In the genomic region with DNA sequence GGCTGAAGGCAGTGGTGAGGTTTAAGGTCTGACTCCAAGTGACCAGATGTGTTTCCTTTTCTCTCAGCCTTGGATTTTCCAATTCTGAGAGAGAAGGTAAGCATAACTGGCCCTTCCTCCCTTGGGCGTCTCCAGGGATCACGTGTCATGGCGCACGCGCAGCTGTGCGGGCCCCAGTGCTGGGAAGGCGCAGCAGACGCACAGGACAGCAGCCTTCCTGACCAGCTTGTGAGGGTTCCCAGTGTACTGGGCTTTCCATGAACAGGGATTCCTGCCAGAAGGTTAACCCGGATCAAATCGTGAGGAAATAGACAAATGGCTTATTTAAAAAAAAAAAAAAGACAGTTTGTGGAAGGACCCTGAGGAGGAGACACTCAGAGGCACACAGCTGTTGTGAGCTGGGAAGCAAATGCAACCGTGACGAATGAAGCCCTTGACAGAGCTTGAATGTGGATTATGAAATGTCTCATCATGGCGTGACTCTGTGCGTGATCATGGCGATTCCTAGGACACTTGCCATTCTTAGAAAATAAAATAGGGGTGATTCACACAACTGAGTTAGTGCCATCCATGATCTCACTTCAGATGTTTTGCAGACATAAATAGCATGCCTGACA, we compare ENCODE assay signal across 14 mouse cellular contexts. TPM values are rescaled to one million over a fixed set of nuclear protein-coding genes. Genes with fewer than 3 reads are reported as not detected.
DNase-seq lines count a peak whose midpoint lies in the region; ATAC-seq and TF ChIP-seq lines count a peak whose summit lies in the region.
"Had no signal": no experiment of that assay in that cellular context is flagged by ENCODE, and none has a peak within 500 bp of the region (broad histone marks: within the 10 kb centered on the region; RNA-seq: fewer than 3 reads in every experiment).

No protein-coding gene starts in this region.

- no peaks in the 10 kb centered on the region for H3K4me1 ChIP-seq in lung, embryonic 14.5 days (ENCODE audit: insufficient read depth)
- no peaks in the 10 kb centered on the region for H3K4me1 ChIP-seq in lung, adult 2 months (ENCODE audit: control insufficient read depth, insufficient read depth, low read length)
- H3K4me1 ChIP-seq in forebrain, embryonic 12.5 days, result no peaks in the 10 kb centered on the region
- no peaks in the 10 kb centered on the region for H3K4me1 ChIP-seq in forebrain, embryonic 14.5 days (ENCODE audit: control insufficient read depth, insufficient read depth, low read length)
- H3K4me1 ChIP-seq: heart, embryonic 15.5 days had no signal

- H3K4me3 ChIP-seq in lung, embryonic 14.5 days (ENCODE audit: low read depth, low read length), result no peak overlapping the region
- no peak overlapping the region for H3K4me3 ChIP-seq in lung, adult 2 months (replicated peaks; ENCODE audit: extremely low read depth, low read depth, low read length)
- H3K4me3 ChIP-seq in forebrain, embryonic 12.5 days (replicated peaks), result no peak overlapping the region
- H3K4me3 ChIP-seq in forebrain, embryonic 14.5 days (ENCODE audit: low read depth, low read length), result no peak overlapping the region
- H3K4me3 ChIP-seq: heart, embryonic 15.5 days had no signal

- no peaks in the 10 kb centered on the region for H3K9me3 ChIP-seq in lung, embryonic 14.5 days (ENCODE audit: low read depth, low read length)
- no peaks in the 10 kb centered on the region for H3K9me3 ChIP-seq in forebrain, embryonic 12.5 days
- H3K9me3 ChIP-seq in forebrain, embryonic 14.5 days (replicated peaks; ENCODE audit: control insufficient read depth, low read length), result no peaks in the 10 kb centered on the region
- H3K9me3 ChIP-seq: heart, embryonic 15.5 days had no signal

- DNase-seq in lung, embryonic 14.5 days, result peak; percentile 22
- no peak for DNase-seq in lung, adult 2 months
- peak; percentile 19 for DNase-seq in adrenal gland, postnatal 10 days
- DNase-seq in gastrocnemius, adult 8-10 months (ENCODE audit: low spot score in 2 of 2), result peak; percentile 20 to 36
- peak; percentile 36 to 72 for DNase-seq in lung, postnatal 4 days
- DNase-seq in forebrain, embryonic 14.5 days (ENCODE audit: low spot score), result no peak
- DNase-seq: right cerebral cortex, postnatal 4 days; thymus, postnatal 36 days had no signal

- H3K9ac ChIP-seq in lung, embryonic 14.5 days, result no peak overlapping the region
- H3K9ac ChIP-seq in forebrain, embryonic 12.5 days, result no peak overlapping the region
- no peak overlapping the region for H3K9ac ChIP-seq in forebrain, embryonic 14.5 days (ENCODE audit: low read length)
- H3K9ac ChIP-seq: heart, embryonic 15.5 days had no signal

- TF ChIP-seq CTCF in lung, embryonic 14.5 days (IDR thresholded peaks at IDR 0.05; ENCODE audit: low read depth), result no peak
- no peak for TF ChIP-seq CTCF in lung, adult 2 months (IDR thresholded peaks at IDR 0.05; ENCODE audit: insufficient read depth, low read length)

- TF ChIP-seq POLR2A in lung, adult 2 months (IDR thresholded peaks at IDR 0.05; ENCODE audit: borderline replicate concordance, extremely low read depth, low read depth, low read length), result no peak

- no peaks in the 10 kb centered on the region for H3K27me3 ChIP-seq in lung, embryonic 14.5 days (ENCODE audit: insufficient read depth, low read length)
- H3K27me3 ChIP-seq in forebrain, embryonic 12.5 days, result peaks cover 4% of the 10 kb centered on the region; the same call in 1 of the 2 replicates
- H3K27me3 ChIP-seq in forebrain, embryonic 14.5 days (replicated peaks; ENCODE audit: control insufficient read depth, insufficient read depth, low read length), result no peaks in the 10 kb centered on the region
- H3K27me3 ChIP-seq: heart, embryonic 15.5 days had no signal

- ATAC-seq in lung, embryonic 14.5 days (ENCODE audit: insufficient read depth), result peak; percentile 28; the same call in 1 of the 2 replicates
- no peak for ATAC-seq in forebrain, embryonic 12.5 days (ENCODE audit: low FRiP score)
- ATAC-seq in forebrain, embryonic 14.5 days, result no peak
- ATAC-seq: forebrain, embryonic 16.5 days; hindbrain, postnatal 0 days had no signal

- H3K4me2 ChIP-seq in lung, embryonic 14.5 days, result no peak overlapping the region
- H3K4me2 ChIP-seq in forebrain, embryonic 12.5 days, result no peak overlapping the region
- no peak overlapping the region for H3K4me2 ChIP-seq in forebrain, embryonic 14.5 days (ENCODE audit: low read length)
- H3K4me2 ChIP-seq: heart, embryonic 15.5 days had no signal

- WGBS in lung, embryonic 14.5 days, result 62% methylated on average over 15 of the region's 15 CpGs
- WGBS in lung, adult 2 months, result 75% methylated on average over 15 of the region's 15 CpGs
- WGBS in forebrain, embryonic 12.5 days, result 88% methylated on average over 15 of the region's 15 CpGs
- whole genome bisulfite sequencing in forebrain, embryonic 14.5 days, result 91% methylated on average over 15 of the region's 15 CpGs

- H3K36me3 ChIP-seq in lung, embryonic 14.5 days (ENCODE audit: insufficient read depth), result no peaks in the 10 kb centered on the region
- H3K36me3 ChIP-seq in forebrain, embryonic 12.5 days (replicated peaks), result no peaks in the 10 kb centered on the region
- no peaks in the 10 kb centered on the region for H3K36me3 ChIP-seq in forebrain, embryonic 14.5 days (ENCODE audit: control insufficient read depth, insufficient read depth, low read length)
- H3K36me3 ChIP-seq: heart, embryonic 15.5 days had no signal

- no peak overlapping the region for H3K27ac ChIP-seq in lung, embryonic 14.5 days (ENCODE audit: low read depth)
- no peak overlapping the region for H3K27ac ChIP-seq in forebrain, embryonic 12.5 days
- H3K27ac ChIP-seq in forebrain, embryonic 14.5 days (ENCODE audit: low read depth, low read length), result no peak overlapping the region
- H3K27ac ChIP-seq: heart, embryonic 15.5 days; hindbrain, postnatal 0 days; kidney, postnatal 0 days had no signal

RNA-seq across cellular contexts. Expression of a gene that starts 20.3 kb away (rescaled TPM):
- polyA plus RNA-seq in lung, embryonic 14.5 days (2014; fragmentation: Nextera tagmentation; extraction: Ambion mirVana), result 0.18 and 0.20 TPM in 2 replicates
- polyA plus RNA-seq in lung, adult 2 months (2012; rRNA removed), result 0.03 and 0.04 TPM in 2 replicates
- total RNA-seq in adrenal gland, postnatal 10 days (2021), result under 1 TPM; 0.33 to 0.36 TPM
- total RNA-seq in gastrocnemius, adult 8-10 months (2022), result under 1 TPM in 1 of 4 experiments, not detected in 3; 0.09 TPM
- polyA plus RNA-seq in forebrain, embryonic 12.5 days (2016; fragmentation: Nextera tagmentation; extraction: Ambion mirVana), result 0.38 and 0.42 TPM in 2 replicates
- 0.20 and 0.24 TPM in 2 replicates for polyA plus RNA-seq in forebrain, embryonic 14.5 days (2014; fragmentation: Nextera tagmentation; extraction: Ambion mirVana)
- polyA plus RNA-seq: heart, embryonic 15.5 days had no signal

RNA-seq across cellular contexts. Expression of a gene that starts 21.5 kb away (rescaled TPM):
- polyA plus RNA-seq in lung, embryonic 14.5 days (2014; fragmentation: Nextera tagmentation; extraction: Ambion mirVana), result not detected in 2 replicates
- polyA plus RNA-seq in lung, adult 2 months (2012; rRNA removed), result 1.2 and 1.6 TPM in 2 replicates
- 1 to 10 TPM; 1.8 to 2.4 TPM for total RNA-seq in adrenal gland, postnatal 10 days (2021)
- under 1 TPM in 1 of 4 experiments, not detected in 3; 0.67 TPM for total RNA-seq in gastrocnemius, adult 8-10 months (2022)
- not detected in 2 replicates for polyA plus RNA-seq in forebrain, embryonic 12.5 days (2016; fragmentation: Nextera tagmentation; extraction: Ambion mirVana)
- not detected in 2 replicates for polyA plus RNA-seq in forebrain, embryonic 14.5 days (2014; fragmentation: Nextera tagmentation; extraction: Ambion mirVana)
- total RNA-seq: hindbrain, postnatal 0 days had no signal
- polyA plus RNA-seq: heart, embryonic 15.5 days; limb, embryonic 11.5 days had no signal

RNA-seq across cellular contexts. Expression of a gene that starts 43.6 kb away (rescaled TPM):
- polyA plus RNA-seq in lung, embryonic 14.5 days (2014; fragmentation: Nextera tagmentation; extraction: Ambion mirVana), result 140 and 142 TPM in 2 replicates
- polyA plus RNA-seq in lung, adult 2 months (2012; rRNA removed), result 7.8 and 13.6 TPM in 2 replicates
- total RNA-seq in adrenal gland, postnatal 10 days (2021), result 10 to 100 TPM; 58.7 to 60.2 TPM
- total RNA-seq in gastrocnemius, adult 8-10 months (2022), result 10 to 100 TPM; 57.1 to 63.6 (median 58.9) TPM
- polyA plus RNA-seq in forebrain, embryonic 12.5 days (2016; fragmentation: Nextera tagmentation; extraction: Ambion mirVana), result 136 and 139 TPM in 2 replicates
- polyA plus RNA-seq in forebrain, embryonic 14.5 days (2014; fragmentation: Nextera tagmentation; extraction: Ambion mirVana), result 172 and 188 TPM in 2 replicates

Comparison
In these comparisons a context has a peak if more than half of its experiments do, and no peak if none do; other contexts are left out.
1. DNase-seq: peak in lung, embryonic 14.5 days (single experiment), adrenal gland, postnatal 10 days (single experiment), gastrocnemius, adult 8-10 months (2 of 2) and lung, postnatal 4 days (2 of 2); none in lung, adult 2 months (single experiment) and forebrain, embryonic 14.5 days (single experiment).